Mouse (Mus musculus) neural tube, embryonic 13.5 days (tissue): Measurements from ENCODE around the gene 4933428M09Rik. TPM values are rescaled to one million over a fixed set of nuclear protein-coding genes. Genes with fewer than 3 reads are reported as not detected.

ENCODE experiments used
- ATAC-seq: fragments of 200-750 bp; cut with Nextera tagmentation; 2 replicates; pipeline ENCODE4 v1.8.0; 2017; ENCODE audit warnings: low read depth, mild to moderate bottlenecking, moderate TSS enrichment, moderate library complexity
- H3K27ac ChIP-seq: fragments of 300-500 bp; sonication (generic); replicated peaks from 2 replicates; pipeline ENCODE4 v1.5.1; 2015; ENCODE audit warnings: moderate library complexity, mild to moderate bottlenecking, inconsistent platforms
- H3K27me3 ChIP-seq: fragments of 300-500 bp; sonication (generic); 2 replicates; pipeline ENCODE4 v1.6.1; 2015; ENCODE audit warnings: mild to moderate bottlenecking, inconsistent platforms
- H3K36me3 ChIP-seq: fragments of 300-500 bp; sonication (generic); 2 replicates; pipeline ENCODE4 v1.6.1; 2015; ENCODE audit warnings: mild to moderate bottlenecking, inconsistent platforms
- H3K4me1 ChIP-seq: fragments of 300-500 bp; sonication (generic); replicated peaks from 2 replicates; pipeline ENCODE4 v1.6.1; 2015; ENCODE audit warnings: inconsistent platforms
- H3K4me2 ChIP-seq: fragments of 300-500 bp; sonication (generic); 2 replicates; pipeline ENCODE4 v1.6.1; 2015; ENCODE audit warnings: inconsistent platforms, mild to moderate bottlenecking, moderate library complexity
- H3K4me3 ChIP-seq: fragments of 300-500 bp; sonication (generic); 2 replicates; pipeline ENCODE4 v1.5.1; 2015; ENCODE audit warnings: mild to moderate bottlenecking, inconsistent platforms
- H3K9ac ChIP-seq: fragments of 300-500 bp; sonication (generic); 2 replicates; pipeline ENCODE4 v1.6.1; 2015; ENCODE audit warnings: moderate library complexity, mild to moderate bottlenecking, inconsistent platforms
- H3K9me3 ChIP-seq: fragments of 300-500 bp; sonication (generic); 2 replicates; pipeline ENCODE4 v1.6.1; 2016; ENCODE audit warnings: inconsistent platforms
- WGBS: fragments of 180-500 bp; shearing (Covaris S2); methylation state at CpG from one replicate; pipeline ENCODE4 v1.1.7; 2015; 5-methylcytosine and 5-hydroxymethylcytosine counted together
- polyA plus RNA-seq: library from polyadenylated mRNA; unstranded; fragments of >200 nt; fragmentation: Nextera tagmentation; extraction: Ambion mirVana; gene quantifications from 2 replicates; pipeline ENCODE4 v1.2.1, GENCODE M21; 2015

Gene 4933428M09Rik
- polyA plus RNA-seq, 1 experiment from 2014 or later: not detected

- no peaks in the 10 kb centered on the region for H3K4me1 ChIP-seq
- WGBS: 76% methylated on average over 3 of the region's 3 CpGs
- no peak for ATAC-seq
Measured at GRCm38 (mm10) chrX:139221893-139222292, 42.9 kb downstream of the 4933428M09Rik start.

More at GRCm38 (mm10) chrX:139221893-139222292, 42.9 kb downstream of the 4933428M09Rik start:
- H3K4me2 ChIP-seq: no peak overlapping the region
- no peak overlapping the region for H3K9ac ChIP-seq
- H3K9me3 ChIP-seq: no peaks in the 10 kb centered on the region
- no peaks in the 10 kb centered on the region; the same call in 1 of the 2 replicates for H3K27me3 ChIP-seq
- H3K36me3 ChIP-seq: no peaks in the 10 kb centered on the region
- no peak overlapping the region for H3K27ac ChIP-seq
- H3K4me3 ChIP-seq: no peak overlapping the region

Other genes with a start within 250 kb of the 4933428M09Rik start
- not detected in 2 replicates for gene Serpina7, start 94.0 kb upstream of the 4933428M09Rik start, polyA plus RNA-seq
- gene 4930513O06Rik, start 93.0 kb upstream of the 4933428M09Rik start, polyA plus RNA-seq: not detected in 2 replicates
- gene Mum1l1, start 30.8 kb downstream of the 4933428M09Rik start, polyA plus RNA-seq: 7.8 and 9.7 TPM in 2 replicates
- gene Trap1a, start 154.5 kb downstream of the 4933428M09Rik start, polyA plus RNA-seq: not detected in 2 replicates